Mouse (Mus musculus): ENCODE measurements around the gene Clcn1. TPM values are rescaled to one million over a fixed set of nuclear protein-coding genes. Genes with fewer than 3 reads are reported as not detected.

Gene Clcn1
- total RNA-seq, 2 experiments from 2014 or later, result 74.8 to 78.2 TPM

GRCm38 (mm10) chr6:42364607-42365006 lies 78.1 kb downstream of the Clcn1 start:
- no peak for DNase-seq

GRCm38 (mm10) chr6:42365215-42365614 lies 78.7 kb downstream of the Clcn1 start:
- DNase-seq, result no peak

Other genes with a start within 250 kb of the Clcn1 start
- gene Sva, start 248.3 kb upstream of the Clcn1 start, total RNA-seq (2021), result not detected
- gene Tas2r139, start 145.7 kb upstream of the Clcn1 start, total RNA-seq (2021), result not detected
- not detected for gene Tas2r144, start 71.4 kb upstream of the Clcn1 start, total RNA-seq (2021)
- 10 to 100 TPM; 10.9 to 12.7 TPM for gene Gstk1, start 40.8 kb upstream of the Clcn1 start, total RNA-seq (2021)
- not detected for gene Tmem139, start 24.7 kb upstream of the Clcn1 start, total RNA-seq (2021)
- gene Casp2, start 21.7 kb upstream of the Clcn1 start, total RNA-seq (2021), result 10 to 100 TPM; 10.5 to 18.3 TPM
- 1 to 10 TPM in 1 of 2 experiments, under 1 TPM in 1; 0.85 to 1.2 TPM for gene Fam131b, start 38.0 kb downstream of the Clcn1 start, total RNA-seq (2021)
- 10 to 100 TPM; 49.8 to 58.8 TPM for gene Zyx, start 62.9 kb downstream of the Clcn1 start, total RNA-seq (2021)
- under 1 TPM; 0.35 to 0.36 TPM for gene Epha1, start 86.6 kb downstream of the Clcn1 start, total RNA-seq (2021)
- gene Tas2r143, start 113.6 kb downstream of the Clcn1 start, total RNA-seq (2021), result not detected
- gene Tas2r135, start 118.7 kb downstream of the Clcn1 start, total RNA-seq (2021), result not detected
- gene Tas2r126, start 147.8 kb downstream of the Clcn1 start, total RNA-seq (2021), result not detected
- not detected for gene Olfr458, start 178.5 kb downstream of the Clcn1 start, total RNA-seq (2021)
- gene Olfr457, start 189.7 kb downstream of the Clcn1 start, total RNA-seq (2021), result not detected
- not detected for gene Olfr456, start 200.5 kb downstream of the Clcn1 start, total RNA-seq (2021)

Data from gastrocnemius, postnatal 10 days (tissue).